Mouse (Mus musculus): ENCODE data around the gene Olfr586. TPM values are rescaled to one million over a fixed set of nuclear protein-coding genes. Genes with fewer than 3 reads are reported as not detected.

Olfr586 gene
- not detected in 2 replicates for polyA plus RNA-seq (2015; fragmentation: Nextera tagmentation; extraction: Ambion mirVana)

DNA sequence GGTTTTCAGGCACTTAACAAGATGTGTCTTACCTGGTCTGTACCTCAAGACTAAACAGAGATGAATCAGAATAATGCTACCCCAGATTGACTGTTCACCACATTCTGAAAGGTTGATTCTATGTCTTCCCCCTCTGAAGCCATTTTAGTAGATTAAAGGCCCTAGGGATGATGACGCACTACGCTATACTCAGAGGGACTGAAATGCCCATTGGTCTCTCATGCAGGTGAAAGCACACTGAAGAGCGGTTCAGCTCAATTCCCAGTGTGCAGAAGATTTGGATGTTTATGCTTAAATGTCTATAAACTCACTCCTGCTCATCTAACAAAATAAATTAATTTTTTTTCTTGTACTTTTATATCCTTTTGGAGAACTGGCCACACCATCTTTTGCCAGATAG is at the start of gene Olfr586:
Olfr586 (minus strand) TSS at position 101 of the 400 bp plus-strand sequence.
- 59% methylated on average over 3 of the region's 3 CpGs for WGBS (ENCODE audit: insufficient replicate concordance)
- Histone ChIP-seq H3K27ac (ENCODE audit: low read length) (no peak within 1 kb of the TSS), H3K27me3 (ENCODE audit: control insufficient read depth, insufficient read depth, low read depth, low read length) (no peaks in the 10 kb centered on the region), H3K9ac (ENCODE audit: low read depth, low read length) (no peak within 1 kb of the TSS), H3K4me2 (ENCODE audit: low read depth, low read length) (no peak within 1 kb of the TSS), H3K4me3 (ENCODE audit: low read depth, low read length) (no peak within 1 kb of the TSS), H3K4me1 (ENCODE audit: control insufficient read depth, low read depth, low read length) (no peaks in the 10 kb centered on the region), H3K36me3 (ENCODE audit: control insufficient read depth, insufficient read depth) (no peaks in the 10 kb centered on the region), H3K9me3 (replicated peaks; ENCODE audit: control insufficient read depth, low read length) (no peaks in the 10 kb centered on the region)
- no peak for ATAC-seq (ENCODE audit: low read depth)

DNA sequence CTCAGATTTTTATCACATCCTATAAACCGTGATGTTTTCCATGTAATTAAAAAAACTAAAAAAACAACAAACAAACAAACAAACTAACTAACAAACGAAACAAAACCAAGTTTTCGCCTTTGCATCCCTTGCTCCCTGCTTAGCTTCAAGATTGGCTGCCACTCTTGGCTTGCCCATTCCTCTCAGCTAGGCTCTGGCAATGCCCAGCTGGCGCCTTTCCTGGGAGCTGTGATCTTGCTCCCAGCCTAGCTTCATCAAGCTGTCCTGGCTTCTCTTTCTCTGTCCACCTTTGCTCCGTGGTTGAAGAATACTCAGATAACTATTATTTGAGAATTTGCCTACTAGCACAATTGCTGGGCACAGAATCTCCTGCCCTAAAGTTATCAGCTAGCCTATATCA is 44.3 kb upstream of the Olfr586 start:
- Histone ChIP-seq H3K27ac (ENCODE audit: low read length) (no peak overlapping the region), H3K9me3 (replicated peaks; ENCODE audit: control insufficient read depth, low read length) (no peaks in the 10 kb centered on the region), H3K27me3 (ENCODE audit: control insufficient read depth, insufficient read depth, low read depth, low read length) (no peaks in the 10 kb centered on the region), H3K4me1 (ENCODE audit: control insufficient read depth, low read depth, low read length) (no peaks in the 10 kb centered on the region), H3K4me3 (ENCODE audit: low read depth, low read length) (no peak overlapping the region), H3K4me2 (ENCODE audit: low read depth, low read length) (no peak overlapping the region), H3K36me3 (ENCODE audit: control insufficient read depth, insufficient read depth) (no peaks in the 10 kb centered on the region), H3K9ac (ENCODE audit: low read depth, low read length) (no peak overlapping the region)
- no peak for ATAC-seq (ENCODE audit: low read depth)
- WGBS (ENCODE audit: insufficient replicate concordance), result 49% methylated on average over 5 of the region's 5 CpGs

DNA sequence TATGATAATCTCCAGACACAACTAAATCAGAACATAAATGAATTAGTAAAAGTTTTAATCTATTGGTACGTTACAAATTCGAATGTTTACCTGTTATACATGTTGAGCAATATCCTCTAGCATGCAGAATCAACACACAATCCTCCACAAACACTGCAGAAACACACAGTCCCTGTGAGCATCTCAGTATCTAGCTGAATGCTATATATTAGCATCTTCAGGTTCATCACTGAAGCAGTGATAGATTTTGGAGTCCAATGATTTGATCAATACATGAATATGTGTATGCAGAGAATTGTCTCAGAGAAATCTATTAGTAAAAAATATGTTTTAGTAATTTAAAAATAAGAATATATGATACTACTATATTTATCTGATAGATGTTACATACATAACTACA is 30.8 kb upstream of the Olfr586 start, which contains the start of gene Olfr589:
Olfr589 (minus strand) TSS at position 101 of the 400 bp plus-strand sequence.
- H3K36me3 ChIP-seq (ENCODE audit: control insufficient read depth, insufficient read depth), result no peaks in the 10 kb centered on the region
- 33% methylated on average over 2 of the region's 2 CpGs for WGBS (ENCODE audit: insufficient replicate concordance)

DNA sequence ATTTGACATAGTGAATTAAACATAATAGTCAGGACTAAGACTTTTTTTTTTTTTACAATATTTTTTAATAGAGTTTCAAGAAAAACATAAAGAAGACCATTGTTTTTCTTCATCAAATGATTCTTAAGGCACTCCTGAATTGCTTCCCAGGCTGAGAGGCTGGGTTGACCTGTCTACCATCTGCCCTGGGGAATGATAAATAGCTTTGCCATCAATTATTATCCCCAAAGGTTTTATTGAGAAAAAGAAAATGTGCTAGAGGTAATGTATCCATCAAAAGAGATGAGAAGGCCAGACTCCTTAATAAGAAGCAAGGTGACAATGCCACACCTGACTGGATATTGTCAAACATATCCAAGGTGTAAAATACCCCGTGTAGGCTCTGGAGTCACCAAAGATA is 15.1 kb upstream of the Olfr586 start, which contains the start of gene Olfr588-ps1:
Olfr588-ps1 (plus strand) TSS at position 301 of the 400 bp plus-strand sequence.
- Histone ChIP-seq H3K9me3 (replicated peaks; ENCODE audit: control insufficient read depth, low read length) (no peaks in the 10 kb centered on the region), H3K9ac (ENCODE audit: low read depth, low read length) (no peak within 1 kb of the TSS), H3K36me3 (ENCODE audit: control insufficient read depth, insufficient read depth) (no peaks in the 10 kb centered on the region), H3K4me1 (ENCODE audit: control insufficient read depth, low read depth, low read length) (no peaks in the 10 kb centered on the region), H3K4me2 (ENCODE audit: low read depth, low read length) (no peak within 1 kb of the TSS), H3K27ac (ENCODE audit: low read length) (no peak within 1 kb of the TSS), H3K27me3 (ENCODE audit: control insufficient read depth, insufficient read depth, low read depth, low read length) (no peaks in the 10 kb centered on the region), H3K4me3 (ENCODE audit: low read depth, low read length) (no peak within 1 kb of the TSS)
- ATAC-seq (ENCODE audit: low read depth), result no peak
- 40% methylated on average over 1 of the region's 1 CpGs for WGBS (ENCODE audit: insufficient replicate concordance)

More for the DNA sequence above, 30.8 kb upstream of the Olfr586 start, which contains the start of gene Olfr589:
- no peak within 1 kb of the TSS for H3K9ac ChIP-seq (ENCODE audit: low read depth, low read length)
- no peak within 1 kb of the TSS for H3K4me3 ChIP-seq (ENCODE audit: low read depth, low read length)
- no peak for ATAC-seq (ENCODE audit: low read depth)
- no peaks in the 10 kb centered on the region for H3K4me1 ChIP-seq (ENCODE audit: control insufficient read depth, low read depth, low read length)
- H3K27me3 ChIP-seq (ENCODE audit: control insufficient read depth, insufficient read depth, low read depth, low read length), result no peaks in the 10 kb centered on the region
- H3K4me2 ChIP-seq (ENCODE audit: low read depth, low read length), result no peak within 1 kb of the TSS
- no peak within 1 kb of the TSS for H3K27ac ChIP-seq (ENCODE audit: low read length)
- no peaks in the 10 kb centered on the region for H3K9me3 ChIP-seq (replicated peaks; ENCODE audit: control insufficient read depth, low read length)

DNA sequence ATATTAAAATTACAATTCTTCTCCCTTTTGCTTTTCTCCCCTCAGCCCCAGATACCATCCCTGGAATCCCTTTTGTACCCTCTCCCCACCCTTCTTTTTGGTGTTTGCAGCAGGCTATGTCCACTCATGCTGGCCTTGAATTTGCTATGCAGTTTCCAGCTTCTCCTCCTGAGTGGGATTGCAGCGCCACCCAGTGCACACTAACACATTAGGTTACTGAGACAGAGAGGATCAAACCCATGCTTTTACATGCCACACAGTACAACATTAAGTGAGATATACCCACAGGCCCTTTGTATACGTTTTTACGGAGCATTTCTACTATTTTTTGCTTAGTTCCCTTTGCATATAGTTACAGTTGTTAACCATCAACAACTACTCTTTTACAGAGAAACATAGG is 6.0 kb downstream of the Olfr586 start:
- Histone ChIP-seq H3K27me3 (ENCODE audit: control insufficient read depth, insufficient read depth, low read depth, low read length) (no peaks in the 10 kb centered on the region), H3K4me3 (ENCODE audit: low read depth, low read length) (no peak overlapping the region), H3K27ac (ENCODE audit: low read length) (no peak overlapping the region), H3K36me3 (ENCODE audit: control insufficient read depth, insufficient read depth) (no peaks in the 10 kb centered on the region), H3K4me2 (ENCODE audit: low read depth, low read length) (no peak overlapping the region), H3K4me1 (ENCODE audit: control insufficient read depth, low read depth, low read length) (no peaks in the 10 kb centered on the region), H3K9me3 (replicated peaks; ENCODE audit: control insufficient read depth, low read length) (no peaks in the 10 kb centered on the region), H3K9ac (ENCODE audit: low read depth, low read length) (no peak overlapping the region)
- 36% methylated on average over 3 of the region's 3 CpGs for WGBS (ENCODE audit: insufficient replicate concordance)
- no peak for ATAC-seq (ENCODE audit: low read depth)

DNA sequence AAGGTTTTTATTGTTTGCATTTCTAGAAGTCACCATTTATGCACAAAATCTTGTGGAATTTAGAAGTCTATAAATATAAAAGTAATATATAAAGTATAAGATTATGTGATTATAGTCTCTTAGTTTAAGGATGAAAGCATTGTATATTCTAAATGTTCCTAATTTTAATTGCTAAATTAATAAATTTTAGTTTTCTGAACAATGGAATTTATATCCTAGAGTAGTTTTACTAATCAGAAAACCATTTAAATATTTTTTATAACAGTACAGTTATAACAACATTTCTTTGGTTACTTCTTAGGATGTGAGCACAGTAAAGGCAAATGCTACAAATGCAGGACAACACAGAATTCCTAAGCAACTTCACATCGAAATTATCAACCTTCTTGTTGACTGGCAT is 28.0 kb downstream of the Olfr586 start, which contains the start of gene Olfr585:
Olfr585 (plus strand) TSS at position 301 of the 400 bp plus-strand sequence.
- no peak for ATAC-seq (ENCODE audit: low read depth)
- no peak within 1 kb of the TSS for H3K4me2 ChIP-seq (ENCODE audit: low read depth, low read length)
- 50% methylated on average over 1 of the region's 1 CpGs for WGBS (ENCODE audit: insufficient replicate concordance)

DNA sequence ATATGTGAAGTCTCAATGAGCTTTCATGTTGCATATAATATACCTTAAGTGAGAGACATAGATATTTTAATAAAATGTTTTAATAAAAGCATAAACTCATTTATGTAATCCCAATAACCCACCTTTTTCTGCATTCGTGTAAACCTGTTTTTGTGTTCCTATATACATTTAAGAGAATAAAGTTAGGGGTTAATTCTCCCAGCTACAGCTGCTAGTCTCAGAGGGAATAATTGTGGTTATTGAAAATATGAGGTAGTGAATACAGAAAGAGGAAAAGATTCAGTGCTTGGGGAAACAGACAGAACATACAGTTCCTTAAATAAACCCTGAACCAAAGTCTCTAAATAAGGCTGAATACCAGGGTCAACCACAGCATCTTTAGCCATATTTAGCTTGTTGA is 43.9 kb downstream of the Olfr586 start, which contains the start of gene Olfr584:
Olfr584 (plus strand) TSS at position 301 of the 400 bp plus-strand sequence.
- Histone ChIP-seq H3K27ac (ENCODE audit: low read length) (no peak within 1 kb of the TSS), H3K36me3 (ENCODE audit: control insufficient read depth, insufficient read depth) (no peaks in the 10 kb centered on the region), H3K4me2 (ENCODE audit: low read depth, low read length) (no peak within 1 kb of the TSS), H3K9me3 (replicated peaks; ENCODE audit: control insufficient read depth, low read length) (no peaks in the 10 kb centered on the region), H3K4me3 (ENCODE audit: low read depth, low read length) (no peak within 1 kb of the TSS), H3K27me3 (ENCODE audit: control insufficient read depth, insufficient read depth, low read depth, low read length) (no peaks in the 10 kb centered on the region), H3K9ac (ENCODE audit: low read depth, low read length) (no peak within 1 kb of the TSS), H3K4me1 (ENCODE audit: control insufficient read depth, low read depth, low read length) (no peaks in the 10 kb centered on the region)
- WGBS (ENCODE audit: insufficient replicate concordance), result 51% methylated on average over 1 of the region's 1 CpGs
- ATAC-seq (ENCODE audit: low read depth), result no peak

More for the DNA sequence above, 28.0 kb downstream of the Olfr586 start, which contains the start of gene Olfr585:
- Histone ChIP-seq H3K9me3 (replicated peaks; ENCODE audit: control insufficient read depth, low read length) (no peaks in the 10 kb centered on the region), H3K27ac (ENCODE audit: low read length) (no peak within 1 kb of the TSS), H3K4me1 (ENCODE audit: control insufficient read depth, low read depth, low read length) (no peaks in the 10 kb centered on the region), H3K9ac (ENCODE audit: low read depth, low read length) (no peak within 1 kb of the TSS), H3K36me3 (ENCODE audit: control insufficient read depth, insufficient read depth) (no peaks in the 10 kb centered on the region), H3K27me3 (ENCODE audit: control insufficient read depth, insufficient read depth, low read depth, low read length) (no peaks in the 10 kb centered on the region), H3K4me3 (ENCODE audit: low read depth, low read length) (no peak within 1 kb of the TSS)

Other genes with a start within 250 kb of the Olfr586 start
- not detected in 2 replicates for gene Olfr568, start 248.5 kb downstream of the Olfr586 start, polyA plus RNA-seq (2015; fragmentation: Nextera tagmentation; extraction: Ambion mirVana)
- gene Olfr569, start 234.8 kb downstream of the Olfr586 start, polyA plus RNA-seq (2015; fragmentation: Nextera tagmentation; extraction: Ambion mirVana), result not detected in 2 replicates
- gene Olfr570, start 231.1 kb downstream of the Olfr586 start, polyA plus RNA-seq (2015; fragmentation: Nextera tagmentation; extraction: Ambion mirVana), result not detected in 2 replicates
- gene Olfr571, start 208.1 kb downstream of the Olfr586 start, polyA plus RNA-seq (2015; fragmentation: Nextera tagmentation; extraction: Ambion mirVana), result not detected in 2 replicates
- not detected in 2 replicates for gene Olfr572, start 201.2 kb downstream of the Olfr586 start, polyA plus RNA-seq (2015; fragmentation: Nextera tagmentation; extraction: Ambion mirVana)
- gene Olfr573-ps1, start 183.1 kb downstream of the Olfr586 start, polyA plus RNA-seq (2015; fragmentation: Nextera tagmentation; extraction: Ambion mirVana), result not detected in 2 replicates
- not detected in 2 replicates for gene Olfr574, start 177.2 kb downstream of the Olfr586 start, polyA plus RNA-seq (2015; fragmentation: Nextera tagmentation; extraction: Ambion mirVana)
- gene Olfr575, start 166.9 kb downstream of the Olfr586 start, polyA plus RNA-seq (2015; fragmentation: Nextera tagmentation; extraction: Ambion mirVana), result not detected in 2 replicates
- gene Olfr576, start 163.0 kb downstream of the Olfr586 start, polyA plus RNA-seq (2015; fragmentation: Nextera tagmentation; extraction: Ambion mirVana), result not detected in 2 replicates
- not detected in 2 replicates for gene Olfr577, start 149.7 kb downstream of the Olfr586 start, polyA plus RNA-seq (2015; fragmentation: Nextera tagmentation; extraction: Ambion mirVana)
- gene Olfr578, start 136.3 kb downstream of the Olfr586 start, polyA plus RNA-seq (2015; fragmentation: Nextera tagmentation; extraction: Ambion mirVana), result not detected in 2 replicates
- gene Olfr582, start 87.6 kb downstream of the Olfr586 start, polyA plus RNA-seq (2015; fragmentation: Nextera tagmentation; extraction: Ambion mirVana), result not detected in 2 replicates
- not detected in 2 replicates for gene Olfr583, start 74.3 kb downstream of the Olfr586 start, polyA plus RNA-seq (2015; fragmentation: Nextera tagmentation; extraction: Ambion mirVana)
- not detected in 2 replicates for gene Olfr584, start 43.8 kb downstream of the Olfr586 start, polyA plus RNA-seq (2015; fragmentation: Nextera tagmentation; extraction: Ambion mirVana)
- not detected in 2 replicates for gene Olfr585, start 27.9 kb downstream of the Olfr586 start, polyA plus RNA-seq (2015; fragmentation: Nextera tagmentation; extraction: Ambion mirVana)
- gene Olfr588-ps1, start 15.2 kb upstream of the Olfr586 start, polyA plus RNA-seq (2015; fragmentation: Nextera tagmentation; extraction: Ambion mirVana), result not detected in 2 replicates
- not detected in 2 replicates for gene Olfr589, start 30.7 kb upstream of the Olfr586 start, polyA plus RNA-seq (2015; fragmentation: Nextera tagmentation; extraction: Ambion mirVana)
- not detected in 2 replicates for gene Olfr591, start 52.7 kb upstream of the Olfr586 start, polyA plus RNA-seq (2015; fragmentation: Nextera tagmentation; extraction: Ambion mirVana)
- not detected in 2 replicates for gene Olfr592, start 59.2 kb upstream of the Olfr586 start, polyA plus RNA-seq (2015; fragmentation: Nextera tagmentation; extraction: Ambion mirVana)
- gene Olfr593, start 86.2 kb upstream of the Olfr586 start, polyA plus RNA-seq (2015; fragmentation: Nextera tagmentation; extraction: Ambion mirVana), result not detected in 2 replicates
- not detected in 2 replicates for gene Olfr594, start 91.4 kb upstream of the Olfr586 start, polyA plus RNA-seq (2015; fragmentation: Nextera tagmentation; extraction: Ambion mirVana)
- gene Usp17ld, start 126.9 kb upstream of the Olfr586 start, polyA plus RNA-seq (2015; fragmentation: Nextera tagmentation; extraction: Ambion mirVana), result not detected in 2 replicates
- not detected in 2 replicates for gene Olfr596, start 180.0 kb upstream of the Olfr586 start, polyA plus RNA-seq (2015; fragmentation: Nextera tagmentation; extraction: Ambion mirVana)
- gene Olfr597, start 190.7 kb upstream of the Olfr586 start, polyA plus RNA-seq (2015; fragmentation: Nextera tagmentation; extraction: Ambion mirVana), result not detected in 2 replicates
- not detected in 2 replicates for gene Olfr598, start 197.9 kb upstream of the Olfr586 start, polyA plus RNA-seq (2015; fragmentation: Nextera tagmentation; extraction: Ambion mirVana)
- not detected in 2 replicates for gene Olfr599, start 210.3 kb upstream of the Olfr586 start, polyA plus RNA-seq (2015; fragmentation: Nextera tagmentation; extraction: Ambion mirVana)
- gene Olfr600, start 224.0 kb upstream of the Olfr586 start, polyA plus RNA-seq (2015; fragmentation: Nextera tagmentation; extraction: Ambion mirVana), result not detected in 2 replicates
- not detected in 2 replicates for gene Olfr601, start 237.0 kb upstream of the Olfr586 start, polyA plus RNA-seq (2015; fragmentation: Nextera tagmentation; extraction: Ambion mirVana)

Measured in liver, embryonic 16.5 days (tissue).